Mouse (Mus musculus): ENCODE measurements around the gene Osbpl10. TPM values are rescaled to one million over a fixed set of nuclear protein-coding genes. Genes with fewer than 3 reads are reported as not detected.
A peak's percentile ranks its signal among the peaks of the same experiment; 100 is the strongest.

The Osbpl10 gene
- polyA plus RNA-seq, 1 experiment from 2014 or later, result 4.7 TPM

DNA sequence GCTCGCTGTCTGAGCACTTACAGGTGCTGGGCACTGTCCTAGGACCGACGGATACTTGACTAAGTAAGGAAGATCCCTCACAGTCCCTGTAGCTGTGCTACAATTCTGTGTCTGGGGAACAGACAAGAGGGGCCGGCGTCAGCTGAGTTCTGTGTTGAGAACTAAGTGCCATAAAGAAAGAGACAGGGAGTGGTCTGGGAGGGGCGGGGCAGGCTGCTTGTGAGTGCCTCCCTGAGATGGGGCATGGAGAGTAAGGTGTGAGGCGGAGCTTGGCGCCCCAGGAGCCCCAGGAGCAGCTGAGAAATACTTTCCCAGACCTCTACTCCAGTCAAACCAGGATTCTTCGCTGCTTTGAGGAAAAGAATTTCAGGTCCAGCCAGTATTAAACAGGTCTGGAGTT lies 239.6 kb downstream of the Osbpl10 start:
- ATAC-seq (ENCODE audit: low FRiP score, low read depth), result no peak
- H3K36me3 ChIP-seq, result no peaks in the 10 kb centered on the region
- peaks cover 10% of the 10 kb centered on the region for H3K4me1 ChIP-seq (replicated peaks)
- H3K27ac ChIP-seq (replicated peaks), result no peak overlapping the region
- 25% methylated on average over 9 of the region's 9 CpGs for WGBS
- no peaks in the 10 kb centered on the region for H3K27me3 ChIP-seq
- no peaks in the 10 kb centered on the region for H3K9me3 ChIP-seq
- H3K9ac ChIP-seq, result no peak overlapping the region
- no peak overlapping the region for H3K4me3 ChIP-seq
- no peak overlapping the region for H3K4me2 ChIP-seq

- Histone ChIP-seq H3K4me2 (no peak overlapping the region), H3K36me3 (no peaks in the 10 kb centered on the region), H3K9ac (no peak overlapping the region), H3K4me3 (no peak overlapping the region), H3K4me1 (replicated peaks) (0 out of 2 replicates have a peak, but pooled peaks cover 3% of the 10 kb centered on the region), H3K9me3 (no peaks in the 10 kb centered on the region), H3K27me3 (no peaks in the 10 kb centered on the region), H3K27ac (replicated peaks) (no peak overlapping the region)
- no peak for ATAC-seq (ENCODE audit: low FRiP score, low read depth)
- 67% methylated on average over 7 of the region's 7 CpGs for WGBS
Observed at GRCm38 (mm10) chr9:115220466-115220865, 242.1 kb downstream of the Osbpl10 start.

DNA sequence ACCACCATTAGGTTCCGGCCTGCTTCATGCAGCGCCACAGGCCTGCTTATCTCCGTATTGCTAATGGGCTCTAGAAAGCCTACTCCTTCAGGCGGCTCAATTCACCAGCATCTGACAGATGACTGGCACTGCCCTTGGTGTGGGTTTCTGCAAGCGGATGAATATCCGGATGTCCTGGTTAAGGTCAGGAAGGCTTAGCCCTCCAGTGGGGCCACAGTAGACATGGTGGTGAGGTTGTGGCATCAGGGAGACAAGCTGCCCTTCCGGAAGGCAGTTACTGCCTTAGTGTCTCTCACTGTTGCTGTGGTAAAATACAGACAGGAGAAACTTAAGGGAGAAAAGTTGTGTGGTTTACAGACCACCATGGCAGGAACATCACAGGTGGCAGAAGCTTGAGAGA lies 242.9 kb downstream of the Osbpl10 start:
- no peak overlapping the region for H3K9ac ChIP-seq
- no peaks in the 10 kb centered on the region for H3K4me1 ChIP-seq (replicated peaks)
- no peaks in the 10 kb centered on the region for H3K9me3 ChIP-seq
- H3K36me3 ChIP-seq, result no peaks in the 10 kb centered on the region
- H3K4me3 ChIP-seq, result no peak overlapping the region
- ATAC-seq (ENCODE audit: low FRiP score, low read depth), result no peak
- no peak overlapping the region for H3K27ac ChIP-seq (replicated peaks)
- H3K27me3 ChIP-seq, result no peaks in the 10 kb centered on the region
- 95% methylated on average over 7 of the region's 7 CpGs for WGBS
- no peak overlapping the region for H3K4me2 ChIP-seq

GRCm38 (mm10) chr9:115224744-115225354 lies 246.5 kb downstream of the Osbpl10 start:
- no peaks in the 10 kb centered on the region for H3K36me3 ChIP-seq
- H3K27ac ChIP-seq (replicated peaks), result 0 out of 2 replicates have a peak overlapping the region, but pooled peaks have one; percentile 31
- no peaks in the 10 kb centered on the region for H3K4me1 ChIP-seq (replicated peaks)
- no peaks in the 10 kb centered on the region for H3K9me3 ChIP-seq
- H3K9ac ChIP-seq, result no peak overlapping the region
- H3K4me3 ChIP-seq, result no peak overlapping the region
- no peak overlapping the region for H3K4me2 ChIP-seq
- no peaks in the 10 kb centered on the region for H3K27me3 ChIP-seq
- 17% methylated on average over 7 of the region's 7 CpGs for WGBS
- ATAC-seq (ENCODE audit: low FRiP score, low read depth), result peak; percentile 67; the same call in 1 of the 2 replicates

DNA sequence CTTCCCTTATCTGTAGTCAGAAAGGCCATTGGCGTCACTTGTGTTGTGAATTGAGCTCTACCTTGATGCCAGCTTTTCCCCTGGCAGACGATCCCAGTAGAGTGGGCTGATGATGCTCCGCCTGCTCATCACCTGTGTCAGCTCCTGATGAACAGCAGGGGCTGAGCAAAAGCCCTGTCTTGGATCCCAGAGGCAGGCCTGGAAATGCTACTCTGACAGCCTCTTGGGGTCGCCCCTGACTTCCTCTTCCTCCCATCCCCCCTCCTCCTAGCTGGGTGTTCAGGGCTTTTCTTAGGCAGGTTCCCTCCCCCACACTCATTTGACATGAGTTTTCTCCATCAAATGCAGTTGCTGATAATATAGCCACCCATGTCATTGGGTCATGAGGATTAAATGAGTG lies 250.8 kb downstream of the Osbpl10 start:
- Histone ChIP-seq H3K9ac (no peak overlapping the region), H3K27me3 (no peaks in the 10 kb centered on the region), H3K27ac (replicated peaks) (no peak overlapping the region), H3K4me1 (replicated peaks) (no peaks in the 10 kb centered on the region), H3K4me2 (no peak overlapping the region), H3K9me3 (no peaks in the 10 kb centered on the region), H3K36me3 (no peaks in the 10 kb centered on the region), H3K4me3 (no peak overlapping the region)
- 75% methylated on average over 4 of the region's 4 CpGs for WGBS
- no peak for ATAC-seq (ENCODE audit: low FRiP score, low read depth)

- H3K9ac ChIP-seq, result no peak overlapping the region
- H3K36me3 ChIP-seq, result no peaks in the 10 kb centered on the region
- H3K27me3 ChIP-seq, result no peaks in the 10 kb centered on the region
- H3K4me1 ChIP-seq (replicated peaks), result no peaks in the 10 kb centered on the region
- no peak overlapping the region for H3K27ac ChIP-seq (replicated peaks)
- H3K4me3 ChIP-seq, result no peak overlapping the region
- 79% methylated on average over 10 of the region's 10 CpGs for WGBS
- no peak for ATAC-seq (ENCODE audit: low FRiP score, low read depth)
- no peak overlapping the region for H3K4me2 ChIP-seq
- no peaks in the 10 kb centered on the region for H3K9me3 ChIP-seq
Observed at GRCm38 (mm10) chr9:115229676-115230075, 251.3 kb downstream of the Osbpl10 start.

- Histone ChIP-seq H3K9ac (no peak overlapping the region), H3K4me2 (no peak overlapping the region), H3K4me3 (no peak overlapping the region), H3K36me3 (no peaks in the 10 kb centered on the region), H3K27me3 (no peaks in the 10 kb centered on the region), H3K4me1 (replicated peaks) (no peaks in the 10 kb centered on the region), H3K9me3 (no peaks in the 10 kb centered on the region), H3K27ac (replicated peaks) (no peak overlapping the region)
- 24% methylated on average over 3 of the region's 3 CpGs for WGBS
- no peak for ATAC-seq (ENCODE audit: low FRiP score, low read depth)
Observed at GRCm38 (mm10) chr9:115230141-115230540, 251.8 kb downstream of the Osbpl10 start.

- no peak overlapping the region for H3K4me3 ChIP-seq
- H3K4me1 ChIP-seq (replicated peaks), result no peaks in the 10 kb centered on the region
- no peak overlapping the region for H3K27ac ChIP-seq (replicated peaks)
- H3K4me2 ChIP-seq, result no peak overlapping the region
- H3K9ac ChIP-seq, result no peak overlapping the region
- H3K9me3 ChIP-seq, result no peaks in the 10 kb centered on the region
- no peaks in the 10 kb centered on the region for H3K36me3 ChIP-seq
- 75% methylated on average over 3 of the region's 3 CpGs for WGBS
- no peaks in the 10 kb centered on the region for H3K27me3 ChIP-seq
- ATAC-seq (ENCODE audit: low FRiP score, low read depth), result no peak
Observed at GRCm38 (mm10) chr9:115231476-115231875, 253.1 kb downstream of the Osbpl10 start.

GRCm38 (mm10) chr9:115233721-115234120 lies 255.4 kb downstream of the Osbpl10 start:
- Histone ChIP-seq H3K4me3 (no peak overlapping the region), H3K36me3 (no peaks in the 10 kb centered on the region), H3K9ac (no peak overlapping the region), H3K27ac (replicated peaks) (no peak overlapping the region), H3K4me2 (no peak overlapping the region), H3K9me3 (no peaks in the 10 kb centered on the region), H3K4me1 (replicated peaks) (no peaks in the 10 kb centered on the region), H3K27me3 (no peaks in the 10 kb centered on the region)
- WGBS, result 93% methylated on average over 5 of the region's 5 CpGs
- no peak for ATAC-seq (ENCODE audit: low FRiP score, low read depth)

GRCm38 (mm10) chr9:115234561-115234960 lies 256.2 kb downstream of the Osbpl10 start:
- Histone ChIP-seq H3K4me3 (no peak overlapping the region), H3K27me3 (no peaks in the 10 kb centered on the region), H3K9me3 (no peaks in the 10 kb centered on the region), H3K4me1 (replicated peaks) (no peaks in the 10 kb centered on the region), H3K4me2 (no peak overlapping the region), H3K27ac (replicated peaks) (no peak overlapping the region), H3K9ac (no peak overlapping the region), H3K36me3 (no peaks in the 10 kb centered on the region)
- no peak for ATAC-seq (ENCODE audit: low FRiP score, low read depth)
- WGBS, result 98% methylated on average over 2 of the region's 2 CpGs

- Histone ChIP-seq H3K27me3 (no peaks in the 10 kb centered on the region), H3K27ac (replicated peaks) (no peak overlapping the region), H3K4me1 (replicated peaks) (no peaks in the 10 kb centered on the region), H3K4me3 (no peak overlapping the region), H3K36me3 (peaks cover 9% of the 10 kb centered on the region; the same call in 1 of the 2 replicates), H3K4me2 (no peak overlapping the region), H3K9ac (no peak overlapping the region), H3K9me3 (no peaks in the 10 kb centered on the region)
- 77% methylated on average over 8 of the region's 8 CpGs for WGBS
- ATAC-seq (ENCODE audit: low FRiP score, low read depth), result no peak
Observed at GRCm38 (mm10) chr9:115236352-115236841, 258.0 kb downstream of the Osbpl10 start.

DNA sequence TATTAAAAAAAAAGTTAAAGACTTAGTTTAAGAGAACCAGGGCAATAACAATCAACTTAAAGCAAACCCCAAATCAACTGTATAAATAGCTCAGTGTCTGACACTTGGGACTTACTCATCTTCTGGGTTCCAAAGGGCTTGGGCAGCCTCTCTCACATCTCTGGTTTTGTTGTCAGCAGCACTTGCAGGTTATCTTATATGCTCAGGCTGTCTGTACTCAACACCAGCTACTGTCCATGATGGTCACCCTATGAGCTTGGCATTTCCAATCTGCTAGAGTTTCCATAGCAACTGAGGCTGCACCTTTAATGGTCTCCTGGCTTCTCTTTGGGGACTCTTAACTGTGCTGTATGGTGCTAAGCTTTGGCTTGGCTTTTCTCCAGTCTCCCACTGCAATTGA lies 259.6 kb downstream of the Osbpl10 start:
- H3K4me2 ChIP-seq, result no peak overlapping the region
- no peak overlapping the region for H3K9ac ChIP-seq
- no peaks in the 10 kb centered on the region for H3K9me3 ChIP-seq
- H3K27me3 ChIP-seq, result no peaks in the 10 kb centered on the region
- no peak overlapping the region for H3K4me3 ChIP-seq
- no peak for ATAC-seq (ENCODE audit: low FRiP score, low read depth)
- peaks cover 14% of the 10 kb centered on the region for H3K36me3 ChIP-seq
- no peak overlapping the region for H3K27ac ChIP-seq (replicated peaks)
- H3K4me1 ChIP-seq (replicated peaks), result no peaks in the 10 kb centered on the region

DNA sequence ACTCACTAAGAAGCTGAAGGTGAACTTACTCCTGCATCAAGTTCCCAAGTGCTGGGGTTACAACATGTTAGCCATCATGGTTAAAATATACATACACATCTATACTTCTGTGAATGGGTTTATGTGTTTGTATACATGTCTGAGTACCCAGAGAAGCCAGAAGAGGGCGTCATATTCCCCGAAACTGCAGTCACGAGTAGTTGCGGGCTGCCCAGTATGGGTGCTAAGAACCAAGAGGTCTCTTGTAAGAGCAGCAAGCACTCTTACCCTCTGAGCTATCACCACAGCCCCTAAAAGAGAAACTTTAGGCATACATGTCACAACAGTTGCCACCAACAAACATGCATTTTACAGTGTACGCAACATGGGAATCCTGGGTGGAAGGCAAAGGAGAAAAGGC lies 261.5 kb downstream of the Osbpl10 start:
- Histone ChIP-seq H3K27me3 (no peaks in the 10 kb centered on the region), H3K27ac (replicated peaks) (no peak overlapping the region), H3K9me3 (no peaks in the 10 kb centered on the region), H3K36me3 (peaks cover 27% of the 10 kb centered on the region), H3K4me1 (replicated peaks) (no peaks in the 10 kb centered on the region), H3K4me2 (no peak overlapping the region), H3K9ac (no peak overlapping the region), H3K4me3 (no peak overlapping the region)
- 90% methylated on average over 5 of the region's 5 CpGs for WGBS
- no peak for ATAC-seq (ENCODE audit: low FRiP score, low read depth)
